Comparison of ENCODE assay signal across 8 mouse cellular contexts in the genomic region with DNA sequence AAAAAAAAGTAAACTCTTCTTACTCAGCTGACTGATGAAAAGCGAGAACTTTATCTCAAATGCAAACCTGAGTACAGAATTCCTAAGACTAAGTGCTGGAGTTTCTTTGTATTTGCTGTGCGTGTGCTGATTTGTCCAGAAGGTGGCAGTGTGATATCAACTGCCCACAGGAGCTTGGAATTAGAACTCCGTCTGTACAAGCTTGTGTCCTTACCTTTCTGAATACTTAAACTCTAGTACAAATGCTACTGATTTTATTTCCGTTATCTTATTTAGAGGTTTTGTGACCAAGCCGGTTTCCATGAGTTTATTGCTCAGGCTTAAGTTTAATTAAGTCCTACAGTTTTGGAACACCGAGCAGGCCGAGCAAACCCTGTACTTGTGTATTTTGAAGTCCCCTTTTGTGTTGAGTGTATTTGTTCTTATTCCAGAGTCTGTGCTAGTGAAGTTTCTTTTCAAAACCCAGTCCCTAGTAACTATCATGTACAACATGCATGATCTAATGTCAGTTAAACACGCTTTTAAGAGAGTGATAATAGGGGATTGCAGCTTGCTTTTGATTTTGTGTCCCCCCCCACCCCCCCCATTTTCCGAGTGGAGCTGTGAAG.
DNase-seq lines count a peak whose midpoint lies in the region; ATAC-seq and TF ChIP-seq lines count a peak whose summit lies in the region.

No protein-coding gene starts in this region.

- no peaks in the 10 kb centered on the region for H3K9me3 ChIP-seq in heart, postnatal 0 days (replicated peaks; ENCODE audit: control insufficient read depth, low read length)
- no peaks in the 10 kb centered on the region for H3K9me3 ChIP-seq in lung, embryonic 15.5 days

- H3K4me2 ChIP-seq in heart, postnatal 0 days (ENCODE audit: low read depth, low read length) = no peak overlapping the region
- H3K4me2 ChIP-seq in lung, embryonic 15.5 days = 0 out of 2 replicates have a peak overlapping the region, but pooled peaks have one; percentile 6

- no peak overlapping the region for H3K27ac ChIP-seq in heart, postnatal 0 days (ENCODE audit: low read depth)
- H3K27ac ChIP-seq in lung, embryonic 15.5 days = no peak overlapping the region

- H3K79me2 ChIP-seq in C2C12 (ENCODE audit: control insufficient read depth, insufficient read depth) = no peaks in the 10 kb centered on the region

- 36% methylated on average over 9 of the region's 9 CpGs for WGBS in heart, postnatal 0 days
- whole genome bisulfite sequencing in lung, embryonic 15.5 days = 20% methylated on average over 9 of the region's 9 CpGs

- H3K4me3 ChIP-seq in C2C12 (ENCODE audit: insufficient read depth, poor library complexity, severe bottlenecking) = no peak overlapping the region
- H3K4me3 ChIP-seq in heart, postnatal 0 days (ENCODE audit: low read depth, low read length) = no peak overlapping the region
- H3K4me3 ChIP-seq in lung, embryonic 15.5 days = no peak overlapping the region

- no peak overlapping the region for H3ac ChIP-seq in C2C12 (ENCODE audit: control insufficient read depth, insufficient read length, low read depth)

- no peaks in the 10 kb centered on the region for H3K4me1 ChIP-seq in heart, postnatal 0 days (ENCODE audit: control insufficient read depth, insufficient read depth)
- no peaks in the 10 kb centered on the region; the same call in 1 of the 2 replicates for H3K4me1 ChIP-seq in lung, embryonic 15.5 days

- no peak overlapping the region for H3K9ac ChIP-seq in heart, postnatal 0 days (replicated peaks; ENCODE audit: low read depth, low read length)
- H3K9ac ChIP-seq in lung, embryonic 15.5 days = no peak overlapping the region

- peak; percentile 25 for TF ChIP-seq CTCF in C2C12 (IDR thresholded peaks at IDR 0.05; ENCODE audit: control insufficient read depth, insufficient read depth, insufficient read length)
- TF ChIP-seq CTCF in heart, postnatal 0 days (IDR thresholded peaks at IDR 0.05; ENCODE audit: low read depth) = peak; percentile 85

- ATAC-seq in heart, postnatal 0 days (ENCODE audit: insufficient read depth, low read depth) = no peak; the same call in 1 of the 2 replicates
- no peak for ATAC-seq in lung, embryonic 15.5 days (ENCODE audit: borderline replicate concordance, extremely low read depth, low FRiP score, low TSS enrichment)

- H3K36me3 ChIP-seq in C2C12 (ENCODE audit: control insufficient read depth, insufficient read depth) = no peaks in the 10 kb centered on the region
- no peaks in the 10 kb centered on the region for H3K36me3 ChIP-seq in heart, postnatal 0 days (replicated peaks; ENCODE audit: control insufficient read depth, insufficient read depth, low read length)
- no peaks in the 10 kb centered on the region for H3K36me3 ChIP-seq in lung, embryonic 15.5 days

- DNase-seq in WW6 (ENCODE audit: low read depth, low spot score) = peak; percentile 34
- DNase-seq in embryo, embryonic 9.5 days (ENCODE audit: extremely low spot score) = peak; percentile 77
- DNase-seq in heart, postnatal 0 days (ENCODE audit: low spot score) = peak; percentile 70
- DNase-seq in kidney, postnatal 25 days = peak; percentile 48 to 62
- peak; percentile 39 for DNase-seq in retina, adult 2 months (ENCODE audit: low read depth, low spot score)
- DNase-seq in urinary bladder, postnatal 25 days (ENCODE audit: low spot score) = no peak

- TF ChIP-seq EP300 in heart, postnatal 0 days (IDR thresholded peaks at IDR 0.05; ENCODE audit: low read depth) = no peak

- H3K79me3 ChIP-seq in C2C12 (ENCODE audit: low read depth) = no peaks in the 10 kb centered on the region

- no peaks in the 10 kb centered on the region for H3K27me3 ChIP-seq in C2C12 (ENCODE audit: control insufficient read depth, insufficient read depth, insufficient read length)
- no peaks in the 10 kb centered on the region for H3K27me3 ChIP-seq in heart, postnatal 0 days (ENCODE audit: control insufficient read depth, insufficient read depth, low read length)
- H3K27me3 ChIP-seq in lung, embryonic 15.5 days = no peaks in the 10 kb centered on the region

TF ChIP-seq in C2C12, 6 proteins besides CTCF, POLR2A, EP300 and RAD21:
- TF ChIP-seq MAX (IDR thresholded peaks at IDR 0.05) (no peak), MYOD1 (IDR thresholded peaks at IDR 0.05; ENCODE audit: control insufficient read depth, insufficient read length, low read depth) (no peak), CEBPB (IDR thresholded peaks at IDR 0.05; ENCODE audit: low read depth) (no peak), FOSL1 (IDR thresholded peaks at IDR 0.05; ENCODE audit: insufficient read depth, low read length, poor library complexity, severe bottlenecking) (no peak), MYOG (IDR thresholded peaks at IDR 0.05; ENCODE audit: control insufficient read depth, extremely low read depth, insufficient read length) (no peak), USF1 (IDR thresholded peaks at IDR 0.05; ENCODE audit: low read depth) (no peak)
